Mouse (Mus musculus) embryonic facial prominence, embryonic 10.5 days (tissue): Measurements from ENCODE around the gene Klre1. TPM values are rescaled to one million over a fixed set of nuclear protein-coding genes. Genes with fewer than 3 reads are reported as not detected.

Source experiments
- DNase-seq: peaks from one replicate; pipeline ENCODE4 v3.0.0-alpha.2; 2017; ENCODE audit warnings: low spot score
- H3K27ac ChIP-seq: fragments of 300-500 bp; sonication (generic); replicated peaks from 2 replicates; pipeline ENCODE4 v1.5.1; 2016; ENCODE audit warnings: mild to moderate bottlenecking
- H3K27me3 ChIP-seq: fragments of 300-500 bp; sonication (generic); replicated peaks from 2 replicates; pipeline ENCODE4 v1.6.1; 2016; ENCODE audit warnings: low read depth, mild to moderate bottlenecking; ENCODE audit not compliant: poor library complexity, severe bottlenecking
- H3K36me3 ChIP-seq: fragments of 300-500 bp; sonication (generic); replicated peaks from 2 replicates; pipeline ENCODE4 v1.6.1; 2016; ENCODE audit warnings: mild to moderate bottlenecking, moderate library complexity
- H3K4me1 ChIP-seq: fragments of 300-500 bp; sonication (generic); 2 replicates; pipeline ENCODE4 v1.6.1; 2016
- H3K4me3 ChIP-seq: fragments of 300-500 bp; sonication (generic); 2 replicates; pipeline ENCODE4 v1.5.1; 2016; ENCODE audit warnings: mild to moderate bottlenecking, moderate library complexity
- H3K9me3 ChIP-seq: fragments of 300-500 bp; sonication (generic); 2 replicates; pipeline ENCODE4 v1.6.1; 2016; ENCODE audit warnings: mild to moderate bottlenecking
- WGBS: fragments of 180-500 bp; shearing (Covaris S2); methylation state at CpG from one replicate; pipeline ENCODE4 v1.1.7; 2016; 5-methylcytosine and 5-hydroxymethylcytosine counted together
- polyA plus RNA-seq: library from polyadenylated mRNA; unstranded; fragments of >200 nt; fragmentation: Nextera tagmentation; extraction: Ambion mirVana; gene quantifications from 2 replicates; pipeline ENCODE4 v1.2.1, GENCODE M21; 2016

The Klre1 gene
- not detected in 2 replicates for polyA plus RNA-seq

DNA sequence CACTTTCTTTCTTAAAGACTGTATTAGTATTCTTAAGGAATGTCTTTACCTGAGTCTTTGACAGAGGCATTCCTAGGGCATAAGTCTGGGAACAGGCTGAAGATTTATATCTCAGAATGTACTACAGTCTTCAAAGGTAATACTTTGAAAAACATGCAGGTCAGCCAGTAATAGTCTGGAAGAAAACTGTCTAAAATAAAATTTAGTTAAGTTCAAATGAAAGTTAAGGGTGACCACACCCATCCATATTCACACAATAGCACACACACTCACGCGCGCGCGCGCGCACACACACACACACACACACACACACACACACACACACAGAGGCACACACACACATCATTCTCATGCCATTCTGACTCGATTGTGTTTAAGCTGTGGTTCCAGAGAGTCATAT, at the start of gene Klre1:
Klre1 (plus strand) TSS at position 301 of the 400 bp plus-strand sequence.
- DNase-seq, result no peak
- H3K9me3 ChIP-seq, result no peaks in the 10 kb centered on the region
- no peak within 1 kb of the TSS for H3K4me3 ChIP-seq
- WGBS, result 95% methylated on average over 8 of the region's 8 CpGs
- no peak within 1 kb of the TSS for H3K27ac ChIP-seq
- H3K4me1 ChIP-seq, result no peaks in the 10 kb centered on the region
- H3K36me3 ChIP-seq, result no peaks in the 10 kb centered on the region
- H3K27me3 ChIP-seq, result no peaks in the 10 kb centered on the region

DNA sequence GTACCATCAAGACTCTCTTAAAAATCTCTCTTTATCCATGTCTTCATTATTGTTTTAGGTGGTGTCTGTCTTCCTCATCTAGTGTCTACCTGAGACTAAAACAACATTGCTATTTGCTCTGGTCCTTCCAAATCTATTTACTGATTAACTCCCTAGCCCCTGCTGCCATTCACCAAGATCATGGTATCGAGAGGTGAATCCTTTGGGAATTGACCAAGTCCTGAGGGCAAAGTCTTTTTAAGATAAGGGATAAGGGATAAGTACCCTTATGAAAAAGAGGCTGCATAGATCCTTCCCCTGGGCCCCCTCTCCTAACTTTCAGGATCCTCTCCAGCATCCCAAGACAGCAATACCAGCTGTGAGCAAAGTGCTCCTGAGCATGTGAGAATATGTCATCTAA, 48.1 kb upstream of the Klre1 start:
- Histone ChIP-seq H3K4me1 (peaks cover 11% of the 10 kb centered on the region), H3K9me3 (no peaks in the 10 kb centered on the region), H3K4me3 (no peak overlapping the region), H3K36me3 (no peaks in the 10 kb centered on the region), H3K27ac (no peak overlapping the region), H3K27me3 (no peaks in the 10 kb centered on the region)
- 72% methylated on average over 1 of the region's 1 CpGs for WGBS
- DNase-seq, result no peak

DNA sequence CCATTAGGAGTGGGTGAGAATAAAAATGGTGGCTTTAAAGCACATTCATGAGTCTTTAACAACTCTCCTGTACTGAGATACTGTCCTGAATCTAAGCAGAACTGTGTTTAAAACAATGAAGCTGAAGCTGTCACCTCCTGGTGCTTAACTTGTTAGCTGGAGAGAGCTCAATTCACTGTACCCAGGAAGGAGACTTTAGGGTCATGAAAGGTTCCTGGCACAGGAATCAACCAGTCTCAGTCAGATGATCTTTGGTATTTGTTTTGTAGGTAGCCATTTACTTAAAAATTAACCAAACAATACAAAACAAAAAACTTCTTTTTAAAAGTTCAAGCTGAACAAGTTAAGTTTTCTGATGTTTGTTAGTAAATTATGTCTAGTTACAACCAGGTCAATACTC, 47.4 kb upstream of the Klre1 start:
- Histone ChIP-seq H3K36me3 (no peaks in the 10 kb centered on the region), H3K4me1 (peaks cover 16% of the 10 kb centered on the region), H3K4me3 (no peak overlapping the region), H3K27me3 (no peaks in the 10 kb centered on the region), H3K9me3 (no peaks in the 10 kb centered on the region), H3K27ac (no peak overlapping the region)
- DNase-seq, result no peak

DNA sequence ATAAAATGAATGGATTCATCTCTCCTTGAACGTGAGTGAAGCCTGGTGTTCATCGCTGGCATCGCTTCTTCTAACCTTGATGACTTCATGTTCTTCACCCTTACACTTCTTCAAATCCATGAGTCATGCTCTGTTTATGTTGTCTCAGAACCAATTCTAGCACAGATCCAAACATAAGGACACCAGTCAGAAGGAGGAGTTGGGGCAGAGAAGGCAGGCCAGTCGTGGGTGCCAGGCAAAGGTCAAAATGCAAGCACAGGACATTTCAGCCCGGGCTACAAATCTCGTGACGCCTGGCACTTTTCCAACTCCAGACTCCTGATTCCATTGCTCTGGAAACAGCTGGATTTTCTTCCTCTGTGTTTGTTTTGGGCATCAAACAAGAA, 45.2 kb upstream of the Klre1 start:
- Histone ChIP-seq H3K36me3 (peaks cover 5% of the 10 kb centered on the region; the same call in 1 of the 2 replicates), H3K4me1 (peaks cover 19% of the 10 kb centered on the region), H3K4me3 (peak overlapping the region; percentile 72), H3K27me3 (no peaks in the 10 kb centered on the region), H3K27ac (peak overlapping the region; percentile 86), H3K9me3 (no peaks in the 10 kb centered on the region)
- WGBS, result 32% methylated on average over 7 of the region's 7 CpGs
- peak; percentile 30 for DNase-seq

DNA sequence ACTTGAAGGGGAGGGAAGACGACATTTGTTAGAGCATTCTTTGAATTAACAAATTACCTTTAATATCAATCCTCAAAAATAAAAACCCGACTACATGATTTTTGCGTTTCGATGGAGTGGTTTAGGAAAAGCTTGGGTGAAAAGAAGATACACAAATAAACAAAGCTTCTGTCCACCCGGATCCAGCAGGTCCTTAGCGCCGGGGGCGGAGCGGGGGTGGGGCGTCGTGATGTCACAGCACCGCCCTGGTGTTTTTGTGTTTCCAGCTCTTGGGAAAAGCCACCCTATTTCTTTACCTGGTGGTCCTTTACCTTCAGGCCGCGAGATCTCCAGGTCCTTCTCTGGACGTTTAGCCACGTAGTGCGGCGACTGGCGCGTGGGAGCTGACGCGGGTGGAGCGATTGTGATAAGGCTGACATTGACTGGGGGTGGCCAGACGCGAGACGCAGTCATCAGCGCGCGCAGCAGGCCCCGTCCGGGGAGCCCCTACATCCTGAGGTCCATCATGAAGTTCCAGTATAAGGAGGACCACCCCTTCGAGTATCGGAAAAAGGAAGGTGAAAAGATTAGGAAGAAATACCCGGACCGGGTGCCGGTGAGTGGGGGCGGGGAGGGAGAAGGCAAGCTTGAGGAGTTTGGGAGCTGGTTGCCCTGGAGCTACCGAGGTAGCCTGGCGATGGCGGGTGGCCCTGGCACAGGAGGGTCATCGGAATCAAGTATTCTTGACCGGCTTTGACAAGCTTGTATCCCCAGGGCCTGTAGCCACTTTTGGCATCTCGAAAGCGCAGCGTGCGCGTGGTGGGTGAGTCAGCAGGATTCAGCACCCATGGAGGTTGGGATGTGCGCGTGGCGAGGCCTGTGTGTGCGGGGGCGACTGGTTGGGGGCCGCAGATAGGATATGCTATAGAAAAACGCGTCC, 44.5 kb upstream of the Klre1 start, which contains the start of gene Gabarapl1:
Gabarapl1 (plus strand) TSS at position 219 of the 919 bp plus-strand sequence.
- under 1% methylated on average over 55 of the region's 55 CpGs for WGBS
- Histone ChIP-seq H3K4me3 (peak within 1 kb of the TSS; percentile 72), H3K4me1 (peaks cover 19% of the 10 kb centered on the region), H3K27me3 (no peaks in the 10 kb centered on the region), H3K36me3 (peaks cover 11% of the 10 kb centered on the region), H3K27ac (peak within 1 kb of the TSS; percentile 86), H3K9me3 (no peaks in the 10 kb centered on the region)
- peak; percentile 86 for DNase-seq

DNA sequence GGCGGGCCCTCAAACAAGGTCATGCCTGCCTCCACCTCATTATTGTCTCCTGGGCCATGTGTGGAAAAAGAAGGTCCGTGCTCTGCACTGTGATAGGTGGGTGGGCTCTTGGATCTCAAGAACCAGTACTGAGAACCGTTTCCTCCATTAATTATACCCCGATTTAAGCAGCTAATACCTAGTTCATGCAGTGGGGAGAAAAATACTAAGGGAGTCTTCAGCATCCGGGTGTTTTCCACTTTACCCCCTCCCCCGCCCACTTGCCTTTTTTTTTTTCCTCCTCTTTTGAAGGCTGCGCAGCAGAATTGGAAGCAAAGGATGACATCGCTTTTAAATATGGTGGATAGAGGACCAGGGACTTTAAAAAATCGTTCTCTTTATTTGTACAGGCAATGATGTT, 43.6 kb upstream of the Klre1 start:
- peak overlapping the region; percentile 86 for H3K27ac ChIP-seq
- peak overlapping the region; percentile 72 for H3K4me3 ChIP-seq
- peak; percentile 19 for DNase-seq
- H3K27me3 ChIP-seq, result no peaks in the 10 kb centered on the region
- H3K4me1 ChIP-seq, result peaks cover 19% of the 10 kb centered on the region
- no peaks in the 10 kb centered on the region for H3K9me3 ChIP-seq
- H3K36me3 ChIP-seq, result peaks cover 19% of the 10 kb centered on the region
- WGBS, result 26% methylated on average over 9 of the region's 9 CpGs

DNA sequence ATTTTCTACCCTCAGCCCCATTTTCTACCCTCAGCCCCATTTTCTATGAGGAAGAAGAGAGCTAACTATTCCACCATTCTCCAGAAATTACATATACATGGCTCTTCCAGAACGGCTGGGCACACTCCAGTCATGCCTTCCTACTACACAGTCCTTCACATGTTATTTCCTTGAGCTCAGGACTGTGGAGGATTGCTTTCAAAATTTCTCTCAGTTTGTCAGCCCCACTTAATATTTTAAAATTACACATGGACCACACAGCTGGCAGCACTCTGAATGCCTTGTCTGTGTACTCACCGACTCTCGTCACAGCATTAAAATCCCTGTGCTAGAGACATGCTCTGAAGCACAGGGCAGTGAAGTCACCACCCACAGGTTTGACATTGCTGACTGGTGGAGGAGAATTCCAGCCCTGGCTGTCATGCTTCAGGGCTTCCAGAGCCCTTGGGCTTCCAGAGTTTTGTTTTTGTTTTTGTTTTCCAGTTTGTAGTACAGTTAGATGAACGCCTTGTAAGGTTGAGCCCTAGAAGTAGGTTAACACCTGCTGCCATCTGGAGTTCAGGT, 43.0 kb upstream of the Klre1 start:
- no peak for DNase-seq
- H3K4me1 ChIP-seq, result peaks cover 19% of the 10 kb centered on the region
- no peaks in the 10 kb centered on the region for H3K27me3 ChIP-seq
- no peak overlapping the region for H3K27ac ChIP-seq
- WGBS, result 79% methylated on average over 4 of the region's 4 CpGs
- peaks cover 26% of the 10 kb centered on the region for H3K36me3 ChIP-seq
- H3K4me3 ChIP-seq, result peak overlapping the region; percentile 72
- H3K9me3 ChIP-seq, result no peaks in the 10 kb centered on the region

DNA sequence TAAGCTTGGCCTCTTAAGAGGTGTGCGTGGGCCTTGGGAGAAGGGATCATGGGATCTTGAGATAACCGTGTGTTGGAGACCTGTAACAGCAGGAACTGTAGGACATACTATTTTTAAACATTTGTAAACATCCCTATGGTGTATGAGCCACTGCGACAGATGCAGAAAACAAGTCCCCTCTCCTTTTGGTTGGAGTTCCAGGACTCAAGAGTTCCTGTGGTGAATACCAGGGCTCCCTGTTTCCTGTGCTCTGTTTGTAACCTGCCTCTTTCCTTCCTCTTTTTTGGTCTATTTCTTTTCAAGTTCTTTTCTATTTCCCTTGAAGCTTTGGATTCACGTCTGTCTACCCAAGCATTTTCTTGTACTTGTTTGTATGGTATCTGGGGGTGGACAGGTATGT, 42.0 kb upstream of the Klre1 start:
- no peak overlapping the region for H3K4me3 ChIP-seq

DNA sequence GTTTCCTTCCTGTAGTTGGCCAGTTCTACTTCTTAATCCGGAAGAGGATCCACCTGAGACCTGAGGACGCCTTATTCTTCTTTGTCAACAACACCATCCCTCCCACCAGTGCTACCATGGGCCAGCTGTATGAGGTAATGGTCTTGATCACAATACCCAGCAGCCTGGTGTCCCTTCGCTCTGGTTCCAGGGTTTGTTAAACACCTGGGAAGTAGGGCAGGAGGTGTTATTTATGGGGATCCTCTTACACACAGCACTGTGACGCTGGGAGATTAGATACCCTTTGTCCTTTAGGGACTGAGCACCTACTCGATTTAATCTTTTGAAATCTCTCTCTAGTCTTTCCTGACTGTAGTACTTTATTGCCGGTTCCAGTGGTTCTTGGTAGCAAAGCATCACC, 39.1 kb upstream of the Klre1 start:
- Histone ChIP-seq H3K9me3 (no peaks in the 10 kb centered on the region), H3K27me3 (no peaks in the 10 kb centered on the region), H3K4me3 (no peak overlapping the region), H3K36me3 (peaks cover 50% of the 10 kb centered on the region), H3K4me1 (peaks cover 15% of the 10 kb centered on the region), H3K27ac (no peak overlapping the region)
- no peak for DNase-seq
- 85% methylated on average over 6 of the region's 6 CpGs for WGBS

More for the DNA sequence above, 42.0 kb upstream of the Klre1 start:
- Histone ChIP-seq H3K27ac (no peak overlapping the region), H3K9me3 (no peaks in the 10 kb centered on the region), H3K36me3 (peaks cover 36% of the 10 kb centered on the region), H3K4me1 (peaks cover 19% of the 10 kb centered on the region), H3K27me3 (no peaks in the 10 kb centered on the region)
- no peak for DNase-seq
- WGBS, result 82% methylated on average over 4 of the region's 4 CpGs

DNA sequence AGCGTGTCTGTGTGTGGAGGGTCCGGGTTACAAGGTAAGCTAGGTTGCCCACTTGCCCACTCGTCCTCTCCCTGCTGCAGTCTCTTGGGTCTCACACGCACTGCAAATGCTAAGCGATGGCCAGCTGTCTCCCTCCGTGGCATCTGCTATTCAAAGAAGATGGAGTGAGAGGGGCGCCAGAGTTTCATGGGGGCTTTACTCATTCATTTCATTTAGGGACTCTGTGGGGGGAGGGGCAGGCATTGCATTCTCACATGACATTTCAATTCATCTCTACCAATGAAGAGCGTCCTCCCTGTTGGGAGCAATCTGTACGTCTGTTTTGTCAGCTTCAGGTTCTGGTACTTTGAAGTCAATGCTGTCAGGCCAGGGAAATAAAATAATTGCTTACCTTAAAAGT, 35.8 kb upstream of the Klre1 start:
- no peak for DNase-seq
- H3K4me1 ChIP-seq, result no peaks in the 10 kb centered on the region
- WGBS, result 81% methylated on average over 9 of the region's 9 CpGs
- no peak overlapping the region for H3K27ac ChIP-seq
- H3K4me3 ChIP-seq, result no peak overlapping the region
- no peaks in the 10 kb centered on the region for H3K27me3 ChIP-seq
- no peaks in the 10 kb centered on the region for H3K9me3 ChIP-seq
- H3K36me3 ChIP-seq, result peaks cover 50% of the 10 kb centered on the region

DNA sequence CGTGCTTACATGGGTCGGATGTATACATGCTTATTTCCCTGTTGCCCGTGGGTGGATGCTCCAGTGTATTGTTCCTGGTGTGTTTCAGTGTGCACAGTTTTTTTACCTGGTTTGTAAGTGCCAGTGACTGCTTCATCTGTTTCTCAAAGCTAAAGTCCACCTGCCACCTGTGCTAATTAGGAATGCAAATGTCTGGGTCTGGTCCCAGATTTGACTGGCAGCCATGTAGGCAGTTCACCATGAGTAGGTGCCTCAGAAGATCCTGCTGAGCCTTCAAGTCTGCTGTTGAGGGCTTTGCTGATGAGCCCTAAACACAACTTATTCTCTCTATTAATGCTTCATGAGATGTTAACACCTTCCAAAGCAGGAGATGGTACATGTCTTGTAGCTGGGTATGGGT, 35.2 kb upstream of the Klre1 start:
- Histone ChIP-seq H3K27me3 (no peaks in the 10 kb centered on the region), H3K4me1 (no peaks in the 10 kb centered on the region), H3K4me3 (no peak overlapping the region), H3K36me3 (peaks cover 45% of the 10 kb centered on the region), H3K27ac (no peak overlapping the region), H3K9me3 (no peaks in the 10 kb centered on the region)
- no peak for DNase-seq
- 93% methylated on average over 3 of the region's 3 CpGs for WGBS

DNA sequence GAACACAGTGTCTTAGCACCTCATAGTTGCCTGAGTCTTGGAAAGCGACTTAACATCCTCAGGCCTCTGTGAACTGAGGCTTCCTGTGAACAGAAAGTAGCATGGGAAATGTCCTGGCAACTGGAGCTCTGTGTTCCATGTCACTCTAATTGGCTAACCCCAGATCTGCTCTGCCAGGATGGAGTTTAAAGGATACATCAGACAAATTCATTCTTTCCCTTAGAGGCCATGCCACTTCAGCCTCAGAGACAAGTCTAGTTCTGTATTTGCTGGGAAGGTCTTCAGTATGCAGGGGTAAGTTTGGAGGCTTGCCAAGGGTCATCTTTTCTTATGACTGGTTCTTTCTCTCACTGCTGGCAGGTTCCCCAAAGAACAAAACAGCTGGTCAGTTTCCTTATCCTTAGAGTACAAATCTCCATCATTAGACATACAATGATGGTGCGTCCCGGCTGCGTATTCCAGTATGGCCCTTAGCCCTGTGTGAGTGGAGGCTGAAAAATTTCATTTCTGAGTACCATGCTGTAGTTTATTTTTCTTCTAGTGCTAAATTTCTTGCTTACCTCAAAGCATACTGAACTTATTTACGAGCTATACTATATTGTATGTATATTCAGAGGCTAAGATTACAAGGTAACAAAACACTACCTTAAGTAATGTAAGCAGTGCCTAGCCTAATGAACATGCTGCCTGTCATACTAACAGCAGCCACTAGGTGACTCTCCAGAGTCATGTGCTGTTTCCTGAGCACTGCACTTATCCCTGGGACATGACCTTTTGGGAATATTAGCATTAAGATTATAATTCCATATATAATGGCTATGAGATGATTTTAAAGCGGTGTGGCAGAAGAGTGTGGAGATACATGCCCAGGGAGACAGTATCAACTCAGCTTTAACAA, 33.7 kb upstream of the Klre1 start:
- Histone ChIP-seq H3K4me3 (no peak overlapping the region), H3K27ac (no peak overlapping the region), H3K36me3 (peaks cover 31% of the 10 kb centered on the region), H3K9me3 (no peaks in the 10 kb centered on the region), H3K4me1 (no peaks in the 10 kb centered on the region), H3K27me3 (no peaks in the 10 kb centered on the region)
- DNase-seq, result peak; percentile 53
- WGBS, result 67% methylated on average over 6 of the region's 6 CpGs
